Mouse (Mus musculus) midbrain, embryonic 13.5 days (tissue): ENCODE measurements around the gene Adamtsl4. TPM values are rescaled to one million over a fixed set of nuclear protein-coding genes. Genes with fewer than 3 reads are reported as not detected.
"Not testable (repeated sequence)": the region's sequence is repeated elsewhere in the genome, so short reads cannot be mapped to it uniquely, and the experiment has no call there.

ENCODE experiments used
- ATAC-seq: fragments of 200-750 bp; cut with Nextera tagmentation; 2 replicates; pipeline ENCODE4 v1.8.0; 2017; ENCODE audit warnings: mild to moderate bottlenecking, moderate TSS enrichment, moderate library complexity
- H3K27ac ChIP-seq: fragments of 300-500 bp; sonication (generic); 2 replicates; pipeline ENCODE4 v1.5.1; 2015; ENCODE audit warnings: inconsistent platforms, mild to moderate bottlenecking, moderate library complexity
- H3K27me3 ChIP-seq: fragments of 300-500 bp; sonication (generic); 2 replicates; pipeline ENCODE4 v1.6.1; 2015; ENCODE audit warnings: mild to moderate bottlenecking, inconsistent platforms
- H3K36me3 ChIP-seq: fragments of 300-500 bp; sonication (generic); 2 replicates; pipeline ENCODE4 v1.6.1; 2015; ENCODE audit warnings: mild to moderate bottlenecking, inconsistent platforms
- H3K4me1 ChIP-seq: fragments of 300-500 bp; sonication (generic); replicated peaks from 2 replicates; pipeline ENCODE4 v1.6.1; 2015; ENCODE audit warnings: inconsistent platforms
- H3K4me2 ChIP-seq: fragments of 300-500 bp; sonication (generic); replicated peaks from 2 replicates; pipeline ENCODE4 v1.6.1; 2015; ENCODE audit warnings: moderate library complexity, mild to moderate bottlenecking, inconsistent platforms
- H3K4me3 ChIP-seq: fragments of 300-500 bp; sonication (generic); replicated peaks from 2 replicates; pipeline ENCODE4 v1.5.1; 2015; ENCODE audit warnings: mild to moderate bottlenecking, inconsistent platforms
- H3K9ac ChIP-seq: fragments of 300-500 bp; sonication (generic); replicated peaks from 2 replicates; pipeline ENCODE4 v1.6.1; 2015; ENCODE audit warnings: mild to moderate bottlenecking, inconsistent platforms
- H3K9me3 ChIP-seq: fragments of 300-500 bp; sonication (generic); 2 replicates; pipeline ENCODE4 v1.6.1; 2016; ENCODE audit warnings: mild to moderate bottlenecking, inconsistent platforms
- WGBS: fragments of 180-500 bp; shearing (Covaris S2); methylation state at CpG from one replicate; pipeline ENCODE4 v1.1.7; 2015; 5-methylcytosine and 5-hydroxymethylcytosine counted together
- polyA plus RNA-seq: library from polyadenylated mRNA; unstranded; fragments of >200 nt; fragmentation: Nextera tagmentation; extraction: Ambion mirVana; gene quantifications from 2 replicates; pipeline ENCODE4 v1.2.1, GENCODE M21; 2015

Adamtsl4 gene
- polyA plus RNA-seq, 1 experiment from 2014 or later, result 1.9 TPM

- Histone ChIP-seq H3K4me3 (no peak overlapping the region), H3K9me3 (0 out of 2 replicates have a peak, but pooled peaks cover 4% of the 10 kb centered on the region), H3K36me3 (no peaks in the 10 kb centered on the region), H3K27ac (no peak overlapping the region), H3K4me1 (peaks cover 18% of the 10 kb centered on the region), H3K27me3 (no peaks in the 10 kb centered on the region), H3K9ac (no peak overlapping the region), H3K4me2 (no peak overlapping the region)
- 31% methylated on average over 3 of the region's 3 CpGs for WGBS
- no peak for ATAC-seq
These were observed 8.1 kb upstream of the Adamtsl4 start for GRCm38 (mm10) chr3:95695796-95696195.

- ATAC-seq, result no peak
- Histone ChIP-seq H3K4me3 (no peak overlapping the region), H3K4me1 (peaks cover 12% of the 10 kb centered on the region), H3K4me2 (no peak overlapping the region), H3K27ac (no peak overlapping the region), H3K9me3 (0 out of 2 replicates have a peak, but pooled peaks cover 4% of the 10 kb centered on the region), H3K36me3 (no peaks in the 10 kb centered on the region), H3K9ac (no peak overlapping the region), H3K27me3 (no peaks in the 10 kb centered on the region)
- 94% methylated on average over 11 of the region's 11 CpGs for WGBS
These were observed 7.3 kb upstream of the Adamtsl4 start for GRCm38 (mm10) chr3:95694808-95695703.

- H3K9me3 ChIP-seq, result 0 out of 2 replicates have a peak, but pooled peaks cover 4% of the 10 kb centered on the region
- H3K4me1 ChIP-seq, result peaks cover 15% of the 10 kb centered on the region
- no peak overlapping the region for H3K27ac ChIP-seq
- no peak overlapping the region for H3K4me3 ChIP-seq
- no peaks in the 10 kb centered on the region for H3K36me3 ChIP-seq
- no peak overlapping the region for H3K4me2 ChIP-seq
- 70% methylated on average over 11 of the region's 11 CpGs for WGBS
- H3K9ac ChIP-seq, result no peak overlapping the region
- no peak for ATAC-seq
- no peaks in the 10 kb centered on the region for H3K27me3 ChIP-seq
These were observed 6.4 kb upstream of the Adamtsl4 start for GRCm38 (mm10) chr3:95693821-95694807.

GRCm38 (mm10) chr3:95692677-95693076 lies 5.0 kb upstream of the Adamtsl4 start:
- no peak overlapping the region for H3K27ac ChIP-seq
- H3K9ac ChIP-seq, result no peak overlapping the region
- H3K4me1 ChIP-seq, result peaks cover 22% of the 10 kb centered on the region
- ATAC-seq, result no peak
- WGBS, result 88% methylated on average over 6 of the region's 6 CpGs
- no peaks in the 10 kb centered on the region for H3K36me3 ChIP-seq
- 0 out of 2 replicates have a peak, but pooled peaks cover 4% of the 10 kb centered on the region for H3K9me3 ChIP-seq
- no peak overlapping the region for H3K4me2 ChIP-seq
- H3K27me3 ChIP-seq, result no peaks in the 10 kb centered on the region
- H3K4me3 ChIP-seq, result no peak overlapping the region

- not testable (repeated sequence) for ATAC-seq, H3K27ac ChIP-seq, H3K9ac ChIP-seq, H3K27me3 ChIP-seq, H3K36me3 ChIP-seq, H3K4me3 ChIP-seq, H3K4me2 ChIP-seq, H3K9me3 ChIP-seq
- WGBS, result 95% methylated on average over 2 of the region's 2 CpGs
- peaks cover 25% of the 10 kb centered on the region for H3K4me1 ChIP-seq
These were observed 2.8 kb upstream of the Adamtsl4 start for GRCm38 (mm10) chr3:95690552-95690951.

DNA sequence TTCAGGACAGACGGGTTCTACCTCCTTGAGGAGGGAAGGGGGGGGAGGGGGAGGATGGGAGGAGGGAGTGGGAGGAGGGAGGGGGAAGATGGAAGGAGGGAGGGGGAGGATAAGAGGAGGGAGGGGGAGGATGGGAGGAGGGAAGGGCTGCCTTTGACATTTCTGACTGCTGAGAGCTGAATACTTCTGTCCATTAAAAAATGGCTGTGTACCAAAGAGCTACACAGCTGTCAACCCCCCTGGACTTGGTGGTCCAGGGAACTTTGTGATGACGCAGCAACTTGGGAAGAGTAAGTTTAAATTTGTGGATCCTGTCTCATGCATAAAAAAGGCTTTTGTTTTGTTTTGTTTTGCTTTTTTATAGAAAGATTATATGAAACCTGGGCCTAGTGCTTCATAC lies 2.2 kb upstream of the Adamtsl4 start:
- 44% methylated on average over 2 of the region's 2 CpGs for WGBS
- Histone ChIP-seq H3K4me1 (peaks cover 25% of the 10 kb centered on the region), H3K4me2 (no peak overlapping the region), H3K27ac (no peak overlapping the region), H3K9ac (no peak overlapping the region), H3K27me3 (peaks cover 8% of the 10 kb centered on the region), H3K9me3 (0 out of 2 replicates have a peak, but pooled peaks cover 4% of the 10 kb centered on the region), H3K36me3 (no peaks in the 10 kb centered on the region), H3K4me3 (no peak overlapping the region)
- no peak for ATAC-seq

DNA sequence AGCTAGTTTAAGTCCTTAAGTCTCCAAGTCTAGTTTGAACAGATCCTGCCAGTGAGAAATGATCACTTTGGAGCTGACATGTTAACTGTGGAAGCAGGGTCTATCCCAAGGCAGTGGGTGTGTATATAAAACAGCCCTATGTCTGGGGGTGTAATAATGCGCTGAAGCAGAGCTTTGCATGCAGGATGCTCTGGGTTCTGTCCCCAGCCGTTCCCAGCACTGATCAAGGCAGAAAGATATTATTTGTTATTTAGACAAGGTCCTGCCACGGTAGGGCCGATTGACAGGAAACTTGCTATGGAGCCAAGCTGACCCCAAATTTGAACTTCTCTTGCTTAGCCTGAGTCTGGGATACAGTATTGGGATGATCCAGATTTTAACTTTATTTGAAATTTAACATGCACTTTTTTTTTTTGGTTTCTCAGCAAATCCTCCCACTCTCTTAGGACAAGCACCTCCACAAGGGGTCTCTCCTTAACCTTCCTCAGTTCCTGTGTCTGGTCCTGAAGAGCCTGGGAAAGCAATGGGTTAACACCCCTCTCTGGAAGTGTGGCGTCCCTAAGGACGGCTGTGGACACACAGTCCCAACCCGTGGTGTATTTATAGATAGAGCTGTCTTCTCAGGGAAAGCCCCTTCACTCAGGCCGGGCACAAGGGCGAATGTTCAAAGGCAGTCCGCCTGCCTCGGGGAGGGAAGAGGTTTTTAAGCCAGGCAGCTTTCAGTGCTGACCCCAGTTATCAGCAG lies 1.6 kb upstream of the Adamtsl4 start:
- ATAC-seq, result no peak
- Histone ChIP-seq H3K27me3 (peaks cover 8% of the 10 kb centered on the region), H3K4me3 (no peak overlapping the region), H3K27ac (no peak overlapping the region), H3K9ac (no peak overlapping the region), H3K4me2 (no peak overlapping the region), H3K9me3 (0 out of 2 replicates have a peak, but pooled peaks cover 4% of the 10 kb centered on the region), H3K36me3 (no peaks in the 10 kb centered on the region), H3K4me1 (peaks cover 25% of the 10 kb centered on the region)
- 37% methylated on average over 11 of the region's 11 CpGs for WGBS

- Histone ChIP-seq H3K4me3 (peak overlapping the region; percentile 40), H3K27me3 (peaks cover 8% of the 10 kb centered on the region), H3K9me3 (0 out of 2 replicates have a peak, but pooled peaks cover 4% of the 10 kb centered on the region), H3K4me1 (peaks cover 25% of the 10 kb centered on the region), H3K36me3 (no peaks in the 10 kb centered on the region), H3K9ac (peak overlapping the region; percentile 63; the same call in 1 of the 2 replicates), H3K27ac (no peak overlapping the region), H3K4me2 (peak overlapping the region; percentile 80)
- peak; percentile 44 for ATAC-seq
- 12% methylated on average over 4 of the region's 4 CpGs for WGBS
These were observed 571 bp downstream of the Adamtsl4 start for GRCm38 (mm10) chr3:95687168-95687523.

- Histone ChIP-seq H3K4me1 (peaks cover 25% of the 10 kb centered on the region), H3K36me3 (no peaks in the 10 kb centered on the region), H3K4me2 (peak overlapping the region; percentile 80), H3K9ac (no peak overlapping the region), H3K27me3 (peaks cover 8% of the 10 kb centered on the region), H3K27ac (no peak overlapping the region), H3K9me3 (0 out of 2 replicates have a peak, but pooled peaks cover 4% of the 10 kb centered on the region), H3K4me3 (no peak overlapping the region)
- ATAC-seq, result peak; percentile 21; the same call in 1 of the 2 replicates
- WGBS, result 43% methylated on average over 10 of the region's 10 CpGs
These were observed 1.1 kb downstream of the Adamtsl4 start for GRCm38 (mm10) chr3:95686492-95687167.

GRCm38 (mm10) chr3:95685701-95686100 lies 2.0 kb downstream of the Adamtsl4 start:
- Histone ChIP-seq H3K27ac (no peak overlapping the region), H3K36me3 (no peaks in the 10 kb centered on the region)
- WGBS, result 71% methylated on average over 2 of the region's 2 CpGs

DNA sequence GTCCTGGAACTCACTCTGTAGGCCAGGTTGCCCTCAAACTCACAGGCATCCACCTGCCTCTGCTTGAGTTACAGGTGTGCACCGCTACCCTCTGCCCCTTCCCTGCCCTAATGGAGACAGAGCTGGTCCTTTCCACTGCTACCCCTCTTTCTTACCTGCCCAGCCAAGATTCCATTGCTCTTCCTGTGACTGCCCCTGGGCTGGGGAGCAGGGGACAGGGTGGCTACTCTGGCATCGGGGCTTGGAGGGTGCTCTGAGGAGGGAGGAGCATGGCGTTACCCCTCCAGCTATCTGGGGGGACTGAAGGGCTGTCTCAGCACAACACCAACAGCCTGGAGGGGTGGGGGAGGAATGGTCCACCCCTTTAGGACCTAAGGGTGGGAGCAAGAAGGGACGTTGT lies 2.4 kb downstream of the Adamtsl4 start:
- Histone ChIP-seq H3K36me3 (no peaks in the 10 kb centered on the region), H3K4me1 (peaks cover 32% of the 10 kb centered on the region), H3K9me3 (no peaks in the 10 kb centered on the region), H3K9ac (no peak overlapping the region; the same call in 1 of the 2 replicates), H3K4me3 (no peak overlapping the region), H3K4me2 (no peak overlapping the region), H3K27ac (no peak overlapping the region), H3K27me3 (peaks cover 8% of the 10 kb centered on the region)
- ATAC-seq, result no peak
- 81% methylated on average over 4 of the region's 4 CpGs for WGBS

More at GRCm38 (mm10) chr3:95685701-95686100, 2.0 kb downstream of the Adamtsl4 start:
- Histone ChIP-seq H3K9me3 (no peaks in the 10 kb centered on the region), H3K4me3 (no peak overlapping the region), H3K4me2 (no peak overlapping the region), H3K9ac (no peak overlapping the region; the same call in 1 of the 2 replicates), H3K4me1 (peaks cover 30% of the 10 kb centered on the region), H3K27me3 (peaks cover 8% of the 10 kb centered on the region)
- ATAC-seq, result no peak
